Mouse (Mus musculus) bone marrow, adult 2 months (tissue): ENCODE data around the gene Rapgef5.

Experiments used
- CTCF ChIP-seq: fragments of 200-500 bp; IDR thresholded peaks from 2 replicates; pipeline ENCODE4 v1.5.1; 2011; ENCODE audit warnings: low read length, control low read depth; ENCODE audit not compliant: control insufficient read depth, insufficient read depth
- POLR2A ChIP-seq: fragments of 200-500 bp; IDR thresholded peaks from 2 replicates; pipeline ENCODE4 v1.6.1; 2011; ENCODE audit warnings: low read depth, mild to moderate bottlenecking, control low read depth, low read length, borderline replicate concordance; ENCODE audit not compliant: control insufficient read depth

- TF ChIP-seq CTCF (no peak), POLR2A (no peak)
Measured at GRCm38 (mm10) chr12:117713616-117714015, 197.3 kb downstream of the Rapgef5 start.
